Mouse (Mus musculus) erythroblast, embryonic 14.5 days (primary cell): ENCODE data around the gene Ldha.

Experiments
- GATA1 ChIP-seq: IDR thresholded peaks from 2 replicates; pipeline ENCODE4 v1.6.1; 2012; ENCODE audit warnings: low read length, inconsistent platforms, mixed read lengths
- TAL1 ChIP-seq: IDR thresholded peaks from 3 replicates; pipeline ENCODE4 v1.6.1; 2012; ENCODE audit warnings: low read length, inconsistent platforms, mixed read lengths

- TF ChIP-seq GATA1 (no peak), TAL1 (no peak)
Observed at GRCm38 (mm10) chr7:46879851-46880250, 38.6 kb downstream of the Ldha start.
